Mouse (Mus musculus) CD8-positive naive resting alpha-beta T cell, adult 57 days (primary cell): ENCODE measurements around the gene Ly6g5c. TPM values are rescaled to one million over a fixed set of nuclear protein-coding genes. Genes with fewer than 3 reads are reported as not detected.

ENCODE experiments used
- total RNA-seq: library from RNA; stranded (reverse); gene quantifications from one replicate; pipeline ENCODE4 v1.2.4, GENCODE M21; 2023

The Ly6g5c gene
- total RNA-seq, 1 experiment from 2014 or later: not detected

Other genes with a start within 250 kb of the Ly6g5c start
- 0.61 TPM for gene Cfb, start 245.8 kb upstream of the Ly6g5c start, total RNA-seq
- gene Zbtb12, start 228.8 kb upstream of the Ly6g5c start, total RNA-seq: 5.4 TPM
- not detected for gene Gm20547, start 226.2 kb upstream of the Ly6g5c start, total RNA-seq
- 1.9 TPM for gene C2, start 210.0 kb upstream of the Ly6g5c start, total RNA-seq
- gene Ehmt2, start 209.8 kb upstream of the Ly6g5c start, total RNA-seq: 120 TPM
- not detected for gene Slc44a4, start 193.8 kb upstream of the Ly6g5c start, total RNA-seq
- gene Neu1, start 177.0 kb upstream of the Ly6g5c start, total RNA-seq: 55.1 TPM
- 83.6 TPM for gene Hspa1b, start 149.0 kb upstream of the Ly6g5c start, total RNA-seq
- not detected for gene Gm20481, start 138.4 kb upstream of the Ly6g5c start, total RNA-seq
- 42.1 TPM for gene Hspa1a, start 136.1 kb upstream of the Ly6g5c start, total RNA-seq
- gene Hspa1l, start 135.6 kb upstream of the Ly6g5c start, total RNA-seq: not detected
- 27.1 TPM for gene Lsm2, start 126.4 kb upstream of the Ly6g5c start, total RNA-seq
- 98.2 TPM for gene Vars, start 107.3 kb upstream of the Ly6g5c start, total RNA-seq
- 0.80 TPM for gene Vwa7, start 91.7 kb upstream of the Ly6g5c start, total RNA-seq
- gene Sapcd1, start 80.3 kb upstream of the Ly6g5c start, total RNA-seq: 0.70 TPM
- gene Msh5, start 61.5 kb upstream of the Ly6g5c start, total RNA-seq: 2.9 TPM
- 149 TPM for gene Clic1, start 58.3 kb upstream of the Ly6g5c start, total RNA-seq
- gene Ddah2, start 49.2 kb upstream of the Ly6g5c start, total RNA-seq: 0.64 TPM
- not detected for gene Ly6g6c, start 42.9 kb upstream of the Ly6g5c start, total RNA-seq
- gene Mpig6b, start 42.1 kb upstream of the Ly6g5c start, total RNA-seq: not detected
- not detected for gene Ly6g6e, start 31.4 kb upstream of the Ly6g5c start, total RNA-seq
- gene Ly6g6d, start 30.2 kb upstream of the Ly6g5c start, total RNA-seq: not detected
- not detected for gene Ly6g6f, start 22.7 kb upstream of the Ly6g5c start, total RNA-seq
- gene Abhd16a, start 19.0 kb upstream of the Ly6g5c start, total RNA-seq: 70.2 TPM
- gene Ly6g5b, start 7.1 kb downstream of the Ly6g5c start, total RNA-seq: 0.61 TPM
- gene Gpank1, start 13.2 kb downstream of the Ly6g5c start, total RNA-seq: 22.8 TPM
- gene Csnk2b, start 13.8 kb downstream of the Ly6g5c start, total RNA-seq: 143 TPM
- gene D17H6S53E, start 18.1 kb downstream of the Ly6g5c start, total RNA-seq: 21.0 TPM
- gene Apom, start 23.8 kb downstream of the Ly6g5c start, total RNA-seq: not detected
- gene Bag6, start 26.9 kb downstream of the Ly6g5c start, total RNA-seq: 377 TPM
- 311 TPM for gene Prrc2a, start 56.6 kb downstream of the Ly6g5c start, total RNA-seq
- 2.4 TPM for gene Aif1, start 67.8 kb downstream of the Ly6g5c start, total RNA-seq
- 19.8 TPM for gene Lst1, start 80.2 kb downstream of the Ly6g5c start, total RNA-seq
- 515 TPM for gene Ltb, start 86.2 kb downstream of the Ly6g5c start, total RNA-seq
- 17.4 TPM for gene Tnf, start 93.7 kb downstream of the Ly6g5c start, total RNA-seq
- gene Lta, start 97.1 kb downstream of the Ly6g5c start, total RNA-seq: 16.4 TPM
- gene Gm16181, start 112.6 kb downstream of the Ly6g5c start, total RNA-seq: not detected
- gene Atp6v1g2, start 125.4 kb downstream of the Ly6g5c start, total RNA-seq: 2.9 TPM
- gene Nfkbil1, start 127.5 kb downstream of the Ly6g5c start, total RNA-seq: 12.2 TPM
- 460 TPM for gene Ddx39b, start 133.5 kb downstream of the Ly6g5c start, total RNA-seq
- gene H2-D1, start 154.5 kb downstream of the Ly6g5c start, total RNA-seq: 2,305 TPM
- 16.9 TPM for gene H2-Q1, start 212.1 kb downstream of the Ly6g5c start, total RNA-seq
- gene H2-Q2, start 234.0 kb downstream of the Ly6g5c start, total RNA-seq: 10.5 TPM